Mouse (Mus musculus) embryonic facial prominence, embryonic 13.5 days (tissue): ENCODE measurements around the gene Apobec3. TPM values are rescaled to one million over a fixed set of nuclear protein-coding genes. Genes with fewer than 3 reads are reported as not detected.
"Not testable (repeated sequence)": the region's sequence is repeated elsewhere in the genome, so short reads cannot be mapped to it uniquely, and the experiment has no call there.

Source experiments
- ATAC-seq: fragments of 200-750 bp; cut with Nextera tagmentation; 2 replicates; pipeline ENCODE4 v1.8.0; 2017; ENCODE audit warnings: low read depth; ENCODE audit not compliant: insufficient number of reproducible peaks, insufficient read depth, low FRiP score, low TSS enrichment
- H3K27ac ChIP-seq: fragments of 300-500 bp; sonication (generic); 2 replicates; pipeline ENCODE4 v1.5.1; 2015; ENCODE audit warnings: moderate library complexity, mild to moderate bottlenecking, inconsistent platforms
- H3K27me3 ChIP-seq: fragments of 300-500 bp; sonication (generic); 2 replicates; pipeline ENCODE4 v1.6.1; 2015; ENCODE audit warnings: mild to moderate bottlenecking, inconsistent platforms
- H3K36me3 ChIP-seq: fragments of 300-500 bp; sonication (generic); 2 replicates; pipeline ENCODE4 v1.6.1; 2015; ENCODE audit warnings: mild to moderate bottlenecking, inconsistent platforms
- H3K4me1 ChIP-seq: fragments of 300-500 bp; sonication (generic); 2 replicates; pipeline ENCODE4 v1.6.1; 2015; ENCODE audit warnings: inconsistent platforms
- H3K4me2 ChIP-seq: fragments of 300-500 bp; sonication (generic); 2 replicates; pipeline ENCODE4 v1.6.1; 2015; ENCODE audit warnings: moderate library complexity, mild to moderate bottlenecking, inconsistent platforms
- H3K4me3 ChIP-seq: fragments of 300-500 bp; sonication (generic); 2 replicates; pipeline ENCODE4 v1.5.1; 2015; ENCODE audit warnings: mild to moderate bottlenecking, inconsistent platforms
- H3K9ac ChIP-seq: fragments of 300-500 bp; sonication (generic); 2 replicates; pipeline ENCODE4 v1.6.1; 2015; ENCODE audit warnings: mild to moderate bottlenecking, inconsistent platforms
- H3K9me3 ChIP-seq: fragments of 300-500 bp; sonication (generic); 2 replicates; pipeline ENCODE4 v1.6.1; 2016; ENCODE audit warnings: inconsistent platforms
- WGBS: fragments of 180-500 bp; shearing (Covaris S2); methylation state at CpG from one replicate; pipeline ENCODE4 v1.1.7; 2015; ENCODE audit warnings: mixed read lengths; 5-methylcytosine and 5-hydroxymethylcytosine counted together
- polyA plus RNA-seq: library from polyadenylated mRNA; unstranded; fragments of >200 nt; fragmentation: Nextera tagmentation; extraction: Ambion mirVana; gene quantifications from 2 replicates; pipeline ENCODE4 v1.2.1, GENCODE M21; 2015

Gene Apobec3
- polyA plus RNA-seq, 1 experiment from 2014 or later: 11.0 TPM

- ATAC-seq: no peak
- Histone ChIP-seq H3K27ac (no peak overlapping the region), H3K4me1 (peaks cover 57% of the 10 kb centered on the region), H3K9ac (peak overlapping the region; percentile 73; the same call in 1 of the 2 replicates), H3K9me3 (no peaks in the 10 kb centered on the region), H3K4me2 (peak overlapping the region; percentile 90), H3K4me3 (peak overlapping the region; percentile 67), H3K27me3 (peaks cover 42% of the 10 kb centered on the region), H3K36me3 (no peaks in the 10 kb centered on the region)
- 17% methylated on average over 13 of the region's 13 CpGs for WGBS
Observed at GRCm38 (mm10) chr15:79931496-79932141, 40.2 kb downstream of the Apobec3 start.

GRCm38 (mm10) chr15:79932323-79932987 lies 41.0 kb downstream of the Apobec3 start:
- H3K27ac ChIP-seq: peak overlapping the region; percentile 16; the same call in 1 of the 2 replicates
- H3K9me3 ChIP-seq: no peaks in the 10 kb centered on the region
- peak overlapping the region; percentile 67 for H3K4me3 ChIP-seq
- H3K4me1 ChIP-seq: peaks cover 49% of the 10 kb centered on the region
- no peaks in the 10 kb centered on the region for H3K36me3 ChIP-seq
- under 1% methylated on average over 46 of the region's 62 CpGs for WGBS
- peak overlapping the region; percentile 90 for H3K4me2 ChIP-seq
- peak overlapping the region; percentile 73 for H3K9ac ChIP-seq
- peaks cover 42% of the 10 kb centered on the region for H3K27me3 ChIP-seq
- ATAC-seq: peak; percentile 49

GRCm38 (mm10) chr15:79933052-79933669 lies 41.7 kb downstream of the Apobec3 start:
- Histone ChIP-seq H3K4me3 (peak overlapping the region; percentile 67), H3K4me1 (peaks cover 44% of the 10 kb centered on the region), H3K27me3 (peaks cover 42% of the 10 kb centered on the region), H3K9me3 (no peaks in the 10 kb centered on the region), H3K9ac (0 out of 2 replicates have a peak overlapping the region, but pooled peaks have one; percentile 21), H3K27ac (no peak overlapping the region), H3K4me2 (peak overlapping the region; percentile 90), H3K36me3 (no peaks in the 10 kb centered on the region)
- ATAC-seq: no peak
- WGBS: 5% methylated on average over 22 of the region's 22 CpGs

GRCm38 (mm10) chr15:79933670-79934514 lies 42.4 kb downstream of the Apobec3 start:
- 0 out of 2 replicates have a peak overlapping the region, but pooled peaks have one; percentile 21 for H3K9ac ChIP-seq
- H3K27ac ChIP-seq: no peak overlapping the region
- peak overlapping the region; percentile 21 for H3K4me3 ChIP-seq
- H3K4me2 ChIP-seq: peak overlapping the region; percentile 90
- H3K9me3 ChIP-seq: no peaks in the 10 kb centered on the region
- H3K4me1 ChIP-seq: peaks cover 39% of the 10 kb centered on the region
- no peak for ATAC-seq
- peaks cover 42% of the 10 kb centered on the region for H3K27me3 ChIP-seq
- WGBS: under 1% methylated on average over 22 of the region's 22 CpGs
- no peaks in the 10 kb centered on the region for H3K36me3 ChIP-seq

- Histone ChIP-seq H3K4me3 (no peak overlapping the region), H3K4me2 (peak overlapping the region; percentile 90), H3K9ac (no peak overlapping the region), H3K27ac (no peak overlapping the region; the same call in 1 of the 2 replicates), H3K9me3 (no peaks in the 10 kb centered on the region), H3K4me1 (peaks cover 39% of the 10 kb centered on the region), H3K36me3 (no peaks in the 10 kb centered on the region), H3K27me3 (peaks cover 39% of the 10 kb centered on the region)
- 3% methylated on average over 10 of the region's 10 CpGs for WGBS
- ATAC-seq: no peak
Observed at GRCm38 (mm10) chr15:79934776-79935175, 43.3 kb downstream of the Apobec3 start.

GRCm38 (mm10) chr15:79935654-79936373 lies 44.4 kb downstream of the Apobec3 start:
- no peaks in the 10 kb centered on the region for H3K9me3 ChIP-seq
- WGBS: 14% methylated on average over 9 of the region's 9 CpGs
- no peak overlapping the region for H3K4me2 ChIP-seq
- no peak for ATAC-seq
- H3K27ac ChIP-seq: no peak overlapping the region
- H3K36me3 ChIP-seq: no peaks in the 10 kb centered on the region
- peaks cover 39% of the 10 kb centered on the region for H3K4me1 ChIP-seq
- no peak overlapping the region for H3K4me3 ChIP-seq
- H3K9ac ChIP-seq: no peak overlapping the region
- H3K27me3 ChIP-seq: peaks cover 33% of the 10 kb centered on the region

- WGBS: 70% methylated on average over 7 of the region's 7 CpGs
- H3K4me3 ChIP-seq: no peak overlapping the region
- H3K4me2 ChIP-seq: no peak overlapping the region
- ATAC-seq: no peak
- H3K4me1 ChIP-seq: peaks cover 38% of the 10 kb centered on the region
- H3K27ac ChIP-seq: no peak overlapping the region
- no peak overlapping the region for H3K9ac ChIP-seq
- no peaks in the 10 kb centered on the region for H3K36me3 ChIP-seq
- no peaks in the 10 kb centered on the region; the same call in 1 of the 2 replicates for H3K9me3 ChIP-seq
- H3K27me3 ChIP-seq: peaks cover 27% of the 10 kb centered on the region
Observed at GRCm38 (mm10) chr15:79936374-79936751, 44.9 kb downstream of the Apobec3 start.

GRCm38 (mm10) chr15:79939020-79939419 lies 47.6 kb downstream of the Apobec3 start:
- WGBS: 92% methylated on average over 12 of the region's 12 CpGs

GRCm38 (mm10) chr15:79939501-79939900 lies 48.0 kb downstream of the Apobec3 start:
- not testable (repeated sequence) for ATAC-seq, H3K4me3 ChIP-seq, H3K27me3 ChIP-seq, H3K36me3 ChIP-seq, H3K4me2 ChIP-seq, H3K9me3 ChIP-seq, H3K9ac ChIP-seq, H3K27ac ChIP-seq
- 88% methylated on average over 6 of the region's 7 CpGs for WGBS
- peaks cover 11% of the 10 kb centered on the region for H3K4me1 ChIP-seq

More at GRCm38 (mm10) chr15:79939020-79939419, 47.6 kb downstream of the Apobec3 start:
- ATAC-seq: no peak
- H3K4me3 ChIP-seq: no peak overlapping the region
- H3K9ac ChIP-seq: no peak overlapping the region
- no peaks in the 10 kb centered on the region for H3K36me3 ChIP-seq
- H3K4me1 ChIP-seq: peaks cover 16% of the 10 kb centered on the region
- H3K4me2 ChIP-seq: no peak overlapping the region
- H3K9me3 ChIP-seq: no peaks in the 10 kb centered on the region; the same call in 1 of the 2 replicates
- no peak overlapping the region for H3K27ac ChIP-seq
- H3K27me3 ChIP-seq: peaks cover under 1% of the 10 kb centered on the region; the same call in 1 of the 2 replicates

GRCm38 (mm10) chr15:79939913-79940312 lies 48.5 kb downstream of the Apobec3 start:
- Histone ChIP-seq H3K9me3 (no peaks in the 10 kb centered on the region; the same call in 1 of the 2 replicates), H3K27me3 (no peaks in the 10 kb centered on the region), H3K9ac (no peak overlapping the region), H3K4me1 (peaks cover 7% of the 10 kb centered on the region; the same call in 1 of the 2 replicates), H3K27ac (no peak overlapping the region), H3K4me3 (no peak overlapping the region), H3K36me3 (no peaks in the 10 kb centered on the region), H3K4me2 (no peak overlapping the region)
- ATAC-seq: no peak
- 90% methylated on average over 16 of the region's 16 CpGs for WGBS
